Mouse (Mus musculus): ENCODE data around the gene Ccdc13.

- TF ChIP-seq CTCF (IDR thresholded peaks at IDR 0.05; ENCODE audit: control insufficient read depth, insufficient read depth, insufficient read length) (no peak), CEBPB (IDR thresholded peaks at IDR 0.05; ENCODE audit: low read depth) (no peak), MAX (IDR thresholded peaks at IDR 0.05) (no peak), USF1 (IDR thresholded peaks at IDR 0.05; ENCODE audit: low read depth) (no peak)
These were observed 62.8 kb downstream of the Ccdc13 start for GRCm38 (mm10) chr9:121776511-121776910.
